ENCODE assay signal across 11 mouse cellular contexts in genomic region chr12:17709451-17709850, GRCm38 (mm10). TPM values are rescaled to one million over a fixed set of nuclear protein-coding genes. Genes with fewer than 3 reads are reported as not detected.
DNase-seq lines count a peak whose midpoint lies in the region; ATAC-seq and TF ChIP-seq lines count a peak whose summit lies in the region.
"Had no signal": no experiment of that assay in that cellular context is flagged by ENCODE, and none has a peak within 500 bp of the region (broad histone marks: within the 10 kb centered on the region; RNA-seq: fewer than 3 reads in every experiment).

No protein-coding gene starts in this region.

- H3K4me3 ChIP-seq in lung, embryonic 14.5 days (ENCODE audit: low read depth, low read length), result no peak overlapping the region
- H3K4me3 ChIP-seq in forebrain, embryonic 13.5 days, result no peak overlapping the region
- H3K4me3 ChIP-seq in liver, embryonic 13.5 days (replicated peaks), result no peak overlapping the region
- no peak overlapping the region for H3K4me3 ChIP-seq in stomach, embryonic 15.5 days (replicated peaks)
- H3K4me3 ChIP-seq: heart, embryonic 13.5 days; limb, embryonic 13.5 days had no signal

- WGBS in lung, embryonic 14.5 days, result 27% methylated on average over 4 of the region's 4 CpGs
- 12% methylated on average over 4 of the region's 4 CpGs for WGBS in forebrain, embryonic 13.5 days
- WGBS in liver, embryonic 13.5 days (ENCODE audit: insufficient replicate concordance), result 39% methylated on average over 4 of the region's 4 CpGs
- 44% methylated on average over 4 of the region's 4 CpGs for WGBS in stomach, embryonic 15.5 days

- no peaks in the 10 kb centered on the region for H3K27me3 ChIP-seq in lung, embryonic 14.5 days (ENCODE audit: insufficient read depth, low read length)
- no peaks in the 10 kb centered on the region for H3K27me3 ChIP-seq in forebrain, embryonic 13.5 days
- no peaks in the 10 kb centered on the region for H3K27me3 ChIP-seq in liver, embryonic 13.5 days
- H3K27me3 ChIP-seq in stomach, embryonic 15.5 days (replicated peaks), result no peaks in the 10 kb centered on the region
- H3K27me3 ChIP-seq: heart, embryonic 13.5 days; limb, embryonic 13.5 days had no signal

- peak; percentile 33; the same call in 1 of the 2 replicates for TF ChIP-seq CTCF in lung, embryonic 14.5 days (IDR thresholded peaks at IDR 0.05; ENCODE audit: low read depth)

- intact Hi-C loops in heart, postnatal 14 days (cut with DNase I), result loop anchor here (5.0 kb wide), 1 partner anchor 33 kb away; no protein-coding TSS in a partner anchor

- no peak for ATAC-seq in lung, embryonic 14.5 days (ENCODE audit: insufficient read depth)
- ATAC-seq in forebrain, embryonic 13.5 days, result peak; percentile 76; the same call in 1 of the 2 replicates
- peak; percentile 32; the same call in 1 of the 2 replicates for ATAC-seq in liver, embryonic 13.5 days (ENCODE audit: low read depth)
- ATAC-seq in stomach, embryonic 15.5 days (ENCODE audit: insufficient read depth, low FRiP score, low read depth), result no peak

- peaks cover 3% of the 10 kb centered on the region for H3K4me1 ChIP-seq in lung, embryonic 14.5 days (ENCODE audit: insufficient read depth)
- H3K4me1 ChIP-seq in forebrain, embryonic 13.5 days, result peaks cover 20% of the 10 kb centered on the region
- peaks cover 46% of the 10 kb centered on the region for H3K4me1 ChIP-seq in liver, embryonic 13.5 days (replicated peaks)
- H3K4me1 ChIP-seq in stomach, embryonic 15.5 days, result peaks cover 15% of the 10 kb centered on the region

- no peak overlapping the region for H3K4me2 ChIP-seq in lung, embryonic 14.5 days
- H3K4me2 ChIP-seq in forebrain, embryonic 13.5 days, result no peak overlapping the region
- H3K4me2 ChIP-seq in liver, embryonic 13.5 days, result no peak overlapping the region
- no peak overlapping the region for H3K4me2 ChIP-seq in stomach, embryonic 15.5 days
- H3K4me2 ChIP-seq: heart, embryonic 13.5 days had no signal

- no peak overlapping the region; the same call in 1 of the 2 replicates for H3K27ac ChIP-seq in lung, embryonic 14.5 days (ENCODE audit: low read depth)
- no peak overlapping the region for H3K27ac ChIP-seq in forebrain, embryonic 13.5 days
- H3K27ac ChIP-seq in liver, embryonic 13.5 days, result no peak overlapping the region
- H3K27ac ChIP-seq in stomach, embryonic 15.5 days, result peak overlapping the region; percentile 38
- H3K27ac ChIP-seq: heart, embryonic 13.5 days had no signal

- no peak for DNase-seq in lung, embryonic 14.5 days
- no peak for DNase-seq in lung, postnatal 36 days
- DNase-seq in liver, embryonic 13.5 days, result no peak
- no peak for DNase-seq in layer of hippocampus, adult 9-11 months
- no peak for DNase-seq in heart, postnatal 14 days
- DNase-seq in natural killer cell, adult 2 months (ENCODE audit: low spot score in 2 of 2), result no peak
- DNase-seq: cerebellum, postnatal 10 days had no signal

- H3K9me3 ChIP-seq in lung, embryonic 14.5 days (ENCODE audit: low read depth, low read length), result no peaks in the 10 kb centered on the region
- no peaks in the 10 kb centered on the region for H3K9me3 ChIP-seq in forebrain, embryonic 13.5 days (replicated peaks)
- H3K9me3 ChIP-seq in liver, embryonic 13.5 days (replicated peaks), result no peaks in the 10 kb centered on the region
- no peaks in the 10 kb centered on the region for H3K9me3 ChIP-seq in stomach, embryonic 15.5 days
- H3K9me3 ChIP-seq: heart, embryonic 13.5 days; limb, embryonic 13.5 days had no signal

- H3K9ac ChIP-seq in lung, embryonic 14.5 days, result no peak overlapping the region
- H3K9ac ChIP-seq in forebrain, embryonic 13.5 days, result no peak overlapping the region
- H3K9ac ChIP-seq in liver, embryonic 13.5 days, result no peak overlapping the region
- no peak overlapping the region for H3K9ac ChIP-seq in stomach, embryonic 15.5 days
- H3K9ac ChIP-seq: heart, embryonic 13.5 days had no signal

- no peaks in the 10 kb centered on the region for H3K36me3 ChIP-seq in lung, embryonic 14.5 days (ENCODE audit: insufficient read depth)
- H3K36me3 ChIP-seq in forebrain, embryonic 13.5 days (ENCODE audit: poor library complexity, severe bottlenecking), result no peaks in the 10 kb centered on the region
- no peaks in the 10 kb centered on the region for H3K36me3 ChIP-seq in liver, embryonic 13.5 days
- H3K36me3 ChIP-seq in stomach, embryonic 15.5 days, result no peaks in the 10 kb centered on the region
- H3K36me3 ChIP-seq: heart, embryonic 13.5 days; limb, embryonic 13.5 days had no signal

RNA-seq across cellular contexts. Expression of gene Hpcal1, which starts 18.8 kb away (rescaled TPM):
- polyA plus RNA-seq in lung, embryonic 14.5 days (2014; fragmentation: Nextera tagmentation; extraction: Ambion mirVana), result 52.1 and 52.4 TPM in 2 replicates
- 31.4 and 37.0 TPM in 2 replicates for polyA plus RNA-seq in forebrain, embryonic 13.5 days (2015; fragmentation: Nextera tagmentation; extraction: Ambion mirVana)
- polyA plus RNA-seq in liver, embryonic 13.5 days (2015; fragmentation: Nextera tagmentation; extraction: Ambion mirVana), result 15.7 and 16.0 TPM in 2 replicates
- polyA plus RNA-seq in stomach, embryonic 15.5 days (2015; fragmentation: Nextera tagmentation; extraction: Ambion mirVana), result 61.0 and 62.7 TPM in 2 replicates
- total RNA-seq in heart, postnatal 14 days (2021), result 10 to 100 TPM; 26.4 to 27.1 TPM

Comparison
In these comparisons a context has a peak if more than half of its experiments do, and no peak if none do; other contexts are left out.
1. ATAC-seq: peak in forebrain, embryonic 13.5 days (single experiment) and liver, embryonic 13.5 days (single experiment); none in lung, embryonic 14.5 days (single experiment) and stomach, embryonic 15.5 days (single experiment).